Mouse (Mus musculus) hindbrain, embryonic 15.5 days (tissue): ENCODE results near the gene Apba2. TPM values are rescaled to one million over a fixed set of nuclear protein-coding genes. Genes with fewer than 3 reads are reported as not detected.

Source experiments
- ATAC-seq: fragments of 200-750 bp; cut with Nextera tagmentation; 2 replicates; pipeline ENCODE4 v1.8.0; 2017; ENCODE audit warnings: low read depth, moderate number of reproducible peaks, moderate TSS enrichment; ENCODE audit not compliant: low FRiP score
- H3K27ac ChIP-seq: fragments of 300-500 bp; sonication (generic); replicated peaks from 2 replicates; pipeline ENCODE4 v1.5.1; 2015; ENCODE audit warnings: mild to moderate bottlenecking, inconsistent platforms
- H3K27me3 ChIP-seq: fragments of 300-500 bp; sonication (generic); 2 replicates; pipeline ENCODE4 v1.6.1; 2015; ENCODE audit warnings: control low read depth, inconsistent platforms
- H3K36me3 ChIP-seq: fragments of 300-500 bp; sonication (generic); 2 replicates; pipeline ENCODE4 v1.6.1; 2015; ENCODE audit warnings: control low read depth, inconsistent platforms
- H3K4me1 ChIP-seq: fragments of 300-500 bp; sonication (generic); replicated peaks from 2 replicates; pipeline ENCODE4 v1.6.1; 2015; ENCODE audit warnings: control low read depth, inconsistent platforms
- H3K4me2 ChIP-seq: fragments of 300-500 bp; sonication (generic); 2 replicates; pipeline ENCODE4 v1.6.1; 2015; ENCODE audit warnings: moderate library complexity, mild to moderate bottlenecking, inconsistent platforms
- H3K4me3 ChIP-seq: fragments of 300-500 bp; sonication (generic); 2 replicates; pipeline ENCODE4 v1.5.1; 2015; ENCODE audit warnings: mild to moderate bottlenecking, inconsistent platforms
- H3K9ac ChIP-seq: fragments of 300-500 bp; sonication (generic); 2 replicates; pipeline ENCODE4 v1.6.1; 2015; ENCODE audit warnings: inconsistent platforms
- H3K9me3 ChIP-seq: fragments of 300-500 bp; sonication (generic); 2 replicates; pipeline ENCODE4 v1.6.1; 2016; ENCODE audit warnings: control low read depth, inconsistent platforms
- WGBS: fragments of 180-500 bp; shearing (Covaris S2); methylation state at CpG from one replicate; pipeline ENCODE4 v1.1.7; 2015; 5-methylcytosine and 5-hydroxymethylcytosine counted together
- polyA plus RNA-seq: library from polyadenylated mRNA; unstranded; fragments of >200 nt; fragmentation: Nextera tagmentation; extraction: Ambion mirVana; gene quantifications from 2 replicates; pipeline ENCODE4 v1.2.1, GENCODE M21; 2015

The Apba2 gene
- polyA plus RNA-seq, 1 experiment from 2014 or later = 175 TPM

GRCm38 (mm10) chr7:64508826-64509225, 7.3 kb downstream of the Apba2 start:
- H3K9ac ChIP-seq = no peak overlapping the region
- H3K36me3 ChIP-seq = no peaks in the 10 kb centered on the region
- H3K4me2 ChIP-seq = no peak overlapping the region
- H3K27me3 ChIP-seq = no peaks in the 10 kb centered on the region
- H3K4me1 ChIP-seq = peaks cover 62% of the 10 kb centered on the region
- H3K9me3 ChIP-seq = no peaks in the 10 kb centered on the region
- no peak overlapping the region for H3K27ac ChIP-seq
- 65% methylated on average over 7 of the region's 7 CpGs for WGBS
- ATAC-seq = no peak
- no peak overlapping the region for H3K4me3 ChIP-seq

- Histone ChIP-seq H3K27ac (peak overlapping the region; percentile 39; the same call in 1 of the 2 replicates), H3K9me3 (no peaks in the 10 kb centered on the region), H3K9ac (no peak overlapping the region), H3K4me3 (no peak overlapping the region), H3K4me2 (no peak overlapping the region), H3K27me3 (no peaks in the 10 kb centered on the region), H3K36me3 (no peaks in the 10 kb centered on the region), H3K4me1 (peaks cover 54% of the 10 kb centered on the region)
- no peak for ATAC-seq
- 54% methylated on average over 2 of the region's 2 CpGs for WGBS
These were observed 8.4 kb downstream of the Apba2 start for GRCm38 (mm10) chr7:64509911-64510310.

GRCm38 (mm10) chr7:64510526-64511210, 9.2 kb downstream of the Apba2 start:
- Histone ChIP-seq H3K4me2 (no peak overlapping the region), H3K27ac (peak overlapping the region; percentile 39; the same call in 1 of the 2 replicates), H3K9me3 (no peaks in the 10 kb centered on the region), H3K27me3 (no peaks in the 10 kb centered on the region), H3K4me1 (peaks cover 46% of the 10 kb centered on the region), H3K36me3 (no peaks in the 10 kb centered on the region), H3K9ac (no peak overlapping the region), H3K4me3 (no peak overlapping the region)
- WGBS = 77% methylated on average over 8 of the region's 8 CpGs
- no peak for ATAC-seq

- no peak overlapping the region for H3K4me3 ChIP-seq
- no peak for ATAC-seq
- no peaks in the 10 kb centered on the region for H3K9me3 ChIP-seq
- WGBS = 90% methylated on average over 3 of the region's 3 CpGs
- no peaks in the 10 kb centered on the region for H3K27me3 ChIP-seq
- no peak overlapping the region for H3K9ac ChIP-seq
- no peak overlapping the region for H3K27ac ChIP-seq
- peaks cover 32% of the 10 kb centered on the region for H3K4me1 ChIP-seq
- H3K36me3 ChIP-seq = no peaks in the 10 kb centered on the region
- no peak overlapping the region for H3K4me2 ChIP-seq
These were observed 12.1 kb downstream of the Apba2 start for GRCm38 (mm10) chr7:64513621-64514020.

GRCm38 (mm10) chr7:64515280-64515679, 13.8 kb downstream of the Apba2 start:
- no peak overlapping the region for H3K4me3 ChIP-seq
- no peak overlapping the region for H3K9ac ChIP-seq
- H3K4me1 ChIP-seq = peaks cover 23% of the 10 kb centered on the region
- H3K36me3 ChIP-seq = no peaks in the 10 kb centered on the region
- H3K9me3 ChIP-seq = no peaks in the 10 kb centered on the region
- H3K27ac ChIP-seq = no peak overlapping the region
- no peaks in the 10 kb centered on the region for H3K27me3 ChIP-seq
- no peak for ATAC-seq
- WGBS = 88% methylated on average over 3 of the region's 3 CpGs
- no peak overlapping the region for H3K4me2 ChIP-seq

- no peak overlapping the region for H3K4me3 ChIP-seq
- H3K9me3 ChIP-seq = no peaks in the 10 kb centered on the region
- H3K9ac ChIP-seq = no peak overlapping the region
- 98% methylated on average over 4 of the region's 4 CpGs for WGBS
- no peak for ATAC-seq
- no peaks in the 10 kb centered on the region for H3K36me3 ChIP-seq
- no peak overlapping the region for H3K27ac ChIP-seq
- H3K4me2 ChIP-seq = no peak overlapping the region
- H3K27me3 ChIP-seq = no peaks in the 10 kb centered on the region
- H3K4me1 ChIP-seq = peaks cover 16% of the 10 kb centered on the region
These were observed 14.4 kb downstream of the Apba2 start for GRCm38 (mm10) chr7:64515891-64516290.

GRCm38 (mm10) chr7:64519091-64519490, 17.6 kb downstream of the Apba2 start:
- Histone ChIP-seq H3K9ac (no peak overlapping the region), H3K27me3 (no peaks in the 10 kb centered on the region)
- WGBS = 68% methylated on average over 4 of the region's 4 CpGs

GRCm38 (mm10) chr7:64519521-64519920, 18.0 kb downstream of the Apba2 start:
- Histone ChIP-seq H3K4me1 (peaks cover 23% of the 10 kb centered on the region), H3K9me3 (no peaks in the 10 kb centered on the region), H3K9ac (no peak overlapping the region), H3K27me3 (no peaks in the 10 kb centered on the region), H3K36me3 (no peaks in the 10 kb centered on the region), H3K27ac (no peak overlapping the region), H3K4me2 (no peak overlapping the region), H3K4me3 (no peak overlapping the region)
- WGBS = 72% methylated on average over 5 of the region's 5 CpGs
- ATAC-seq = no peak

More at GRCm38 (mm10) chr7:64519091-64519490, 17.6 kb downstream of the Apba2 start:
- no peak overlapping the region for H3K27ac ChIP-seq
- H3K4me2 ChIP-seq = no peak overlapping the region
- peaks cover 23% of the 10 kb centered on the region for H3K4me1 ChIP-seq
- ATAC-seq = no peak
- no peaks in the 10 kb centered on the region for H3K9me3 ChIP-seq
- no peaks in the 10 kb centered on the region for H3K36me3 ChIP-seq
- H3K4me3 ChIP-seq = no peak overlapping the region

- H3K9me3 ChIP-seq = no peaks in the 10 kb centered on the region
- no peak overlapping the region for H3K4me2 ChIP-seq
- no peak overlapping the region for H3K9ac ChIP-seq
- no peaks in the 10 kb centered on the region for H3K36me3 ChIP-seq
- H3K4me1 ChIP-seq = peaks cover 23% of the 10 kb centered on the region
- peak overlapping the region; percentile 72 for H3K27ac ChIP-seq
- no peaks in the 10 kb centered on the region for H3K27me3 ChIP-seq
- peak; percentile 57 for ATAC-seq
- H3K4me3 ChIP-seq = no peak overlapping the region
- WGBS = 14% methylated on average over 5 of the region's 5 CpGs
These were observed 20.3 kb downstream of the Apba2 start for GRCm38 (mm10) chr7:64521695-64522408.

- Histone ChIP-seq H3K9ac (no peak overlapping the region), H3K4me2 (no peak overlapping the region), H3K27me3 (no peaks in the 10 kb centered on the region), H3K4me3 (no peak overlapping the region), H3K4me1 (peaks cover 23% of the 10 kb centered on the region), H3K36me3 (no peaks in the 10 kb centered on the region), H3K27ac (peak overlapping the region; percentile 72), H3K9me3 (no peaks in the 10 kb centered on the region)
- WGBS = 4% methylated on average over 1 of the region's 1 CpGs
- ATAC-seq = peak; percentile 61
These were observed 20.9 kb downstream of the Apba2 start for GRCm38 (mm10) chr7:64522409-64522730.

GRCm38 (mm10) chr7:64531297-64531696, 29.8 kb downstream of the Apba2 start:
- Histone ChIP-seq H3K9ac (no peak overlapping the region), H3K4me3 (no peak overlapping the region), H3K27me3 (no peaks in the 10 kb centered on the region), H3K4me1 (peaks cover 10% of the 10 kb centered on the region; the same call in 1 of the 2 replicates), H3K36me3 (peaks cover 7% of the 10 kb centered on the region), H3K9me3 (no peaks in the 10 kb centered on the region), H3K4me2 (no peak overlapping the region), H3K27ac (no peak overlapping the region)
- WGBS = 100% methylated on average over 1 of the region's 1 CpGs
- no peak for ATAC-seq

GRCm38 (mm10) chr7:64533374-64533773, 31.9 kb downstream of the Apba2 start:
- H3K27ac ChIP-seq = peak overlapping the region; percentile 43

More at GRCm38 (mm10) chr7:64533374-64533773, 31.9 kb downstream of the Apba2 start:
- Histone ChIP-seq H3K4me3 (no peak overlapping the region), H3K4me2 (no peak overlapping the region), H3K36me3 (peaks cover 7% of the 10 kb centered on the region), H3K9me3 (no peaks in the 10 kb centered on the region), H3K4me1 (peaks cover 11% of the 10 kb centered on the region; the same call in 1 of the 2 replicates), H3K9ac (no peak overlapping the region), H3K27me3 (no peaks in the 10 kb centered on the region)
- ATAC-seq = peak; percentile 57
- 31% methylated on average over 6 of the region's 6 CpGs for WGBS
